In genomic region chr8:87822175-87822574, GRCm38 (mm10) we compare ENCODE assay signal across 11 mouse cellular contexts.
DNase-seq lines count a peak whose midpoint lies in the region; ATAC-seq and TF ChIP-seq lines count a peak whose summit lies in the region.
"Had no signal": no experiment of that assay in that cellular context is flagged by ENCODE, and none has a peak within 500 bp of the region (broad histone marks: within the 10 kb centered on the region; RNA-seq: fewer than 3 reads in every experiment).

No protein-coding gene starts in this region.

- 46% methylated on average over 11 of the region's 11 CpGs for WGBS in kidney, embryonic 14.5 days
- WGBS in forebrain, embryonic 11.5 days, result 35% methylated on average over 11 of the region's 11 CpGs
- 16% methylated on average over 11 of the region's 11 CpGs for WGBS in limb, embryonic 14.5 days

- H3K36me3 ChIP-seq in kidney, embryonic 14.5 days (ENCODE audit: control insufficient read depth, insufficient read depth, low read length), result no peaks in the 10 kb centered on the region
- no peaks in the 10 kb centered on the region for H3K36me3 ChIP-seq in forebrain, embryonic 11.5 days (ENCODE audit: control insufficient read depth, insufficient read depth, low read length)
- H3K36me3 ChIP-seq in limb, embryonic 14.5 days (ENCODE audit: control insufficient read depth, insufficient read depth, low read length), result no peaks in the 10 kb centered on the region

- 0 out of 2 replicates have a peak overlapping the region, but pooled peaks have one; percentile 23 for H3K9ac ChIP-seq in kidney, embryonic 14.5 days (ENCODE audit: low read depth, low read length)
- peak overlapping the region; percentile 39 for H3K9ac ChIP-seq in forebrain, embryonic 11.5 days (ENCODE audit: low read length)
- peak overlapping the region; percentile 25; the same call in 1 of the 2 replicates for H3K9ac ChIP-seq in limb, embryonic 14.5 days (ENCODE audit: low read depth, low read length, severe bottlenecking)

- no peak overlapping the region for H3K4me3 ChIP-seq in kidney, embryonic 14.5 days (ENCODE audit: low read length)
- H3K4me3 ChIP-seq in forebrain, embryonic 11.5 days (ENCODE audit: low read depth, low read length), result no peak overlapping the region
- no peak overlapping the region for H3K4me3 ChIP-seq in limb, embryonic 14.5 days (replicated peaks; ENCODE audit: low read length)

- H3K27ac ChIP-seq in kidney, embryonic 14.5 days (ENCODE audit: low read depth, low read length), result no peak overlapping the region
- H3K27ac ChIP-seq in forebrain, embryonic 11.5 days (ENCODE audit: low read depth, low read length), result peak overlapping the region; percentile 68
- H3K27ac ChIP-seq in limb, embryonic 14.5 days (replicated peaks; ENCODE audit: low read depth, low read length), result peak overlapping the region; percentile 75

- H3K4me2 ChIP-seq in kidney, embryonic 14.5 days (replicated peaks; ENCODE audit: low read depth, low read length), result no peak overlapping the region
- H3K4me2 ChIP-seq in forebrain, embryonic 11.5 days (ENCODE audit: low read depth, low read length, severe bottlenecking), result peak overlapping the region; percentile 29
- peak overlapping the region; percentile 36 for H3K4me2 ChIP-seq in limb, embryonic 14.5 days (replicated peaks; ENCODE audit: low read depth, low read length, severe bottlenecking)

- peaks cover 16% of the 10 kb centered on the region for H3K4me1 ChIP-seq in kidney, embryonic 14.5 days (ENCODE audit: control insufficient read depth, insufficient read depth, low read length)
- peaks cover 23% of the 10 kb centered on the region for H3K4me1 ChIP-seq in forebrain, embryonic 11.5 days (replicated peaks; ENCODE audit: control insufficient read depth, insufficient read depth, low read length)
- peaks cover 36% of the 10 kb centered on the region for H3K4me1 ChIP-seq in limb, embryonic 14.5 days (ENCODE audit: control insufficient read depth, insufficient read depth, low read length)

- no peak for TF ChIP-seq POLR2A in limb, embryonic 14.5 days (IDR thresholded peaks at IDR 0.05; ENCODE audit: borderline replicate concordance, extremely low read depth, insufficient read depth, insufficient read length)

- H3K9me3 ChIP-seq in kidney, embryonic 14.5 days (ENCODE audit: control insufficient read depth, low read length), result no peaks in the 10 kb centered on the region
- H3K9me3 ChIP-seq in forebrain, embryonic 11.5 days (ENCODE audit: control insufficient read depth, low read length), result no peaks in the 10 kb centered on the region
- no peaks in the 10 kb centered on the region for H3K9me3 ChIP-seq in limb, embryonic 14.5 days (ENCODE audit: control insufficient read depth, low read length)

- ATAC-seq in kidney, embryonic 14.5 days (ENCODE audit: low FRiP score, low TSS enrichment), result no peak
- ATAC-seq in forebrain, embryonic 11.5 days (replicated peaks; ENCODE audit: low FRiP score), result peak; percentile 31
- peak; percentile 32 for ATAC-seq in limb, embryonic 14.5 days (ENCODE audit: low FRiP score, low read depth)
- ATAC-seq: intestine, postnatal 0 days had no signal

- H3K27me3 ChIP-seq in kidney, embryonic 14.5 days (ENCODE audit: control insufficient read depth, insufficient read depth, low read length), result no peaks in the 10 kb centered on the region
- H3K27me3 ChIP-seq in forebrain, embryonic 11.5 days (ENCODE audit: control insufficient read depth, insufficient read depth, low read length), result no peaks in the 10 kb centered on the region
- no peaks in the 10 kb centered on the region for H3K27me3 ChIP-seq in limb, embryonic 14.5 days (ENCODE audit: control insufficient read depth, insufficient read depth, low read length)

- no peak for DNase-seq in kidney, adult 8-10 months
- DNase-seq in embryo, embryonic 11 days, result peak; percentile 61
- no peak for DNase-seq in forebrain, embryonic 11.5 days (ENCODE audit: low spot score)
- DNase-seq in limb, embryonic 14.5 days (ENCODE audit: low spot score), result peak; percentile 61
- DNase-seq in liver, result no peak
- DNase-seq in cerebellum, postnatal 4 days (ENCODE audit: low spot score in 2 of 2), result no peak
- DNase-seq: cerebellum, adult 18-20 months; right cerebral cortex, postnatal 25 days; thymus, postnatal 25 days had no signal

Comparison
In these comparisons a context has a peak if more than half of its experiments do, and no peak if none do; other contexts are left out.
1. DNase-seq: peak in embryo, embryonic 11 days (single experiment) and limb, embryonic 14.5 days (single experiment); none in kidney, adult 8-10 months (0 of 2), forebrain, embryonic 11.5 days (single experiment), liver (single experiment) and cerebellum, postnatal 4 days (0 of 2).
2. Peak in every context shown above with its lines, with median percentiles within 50 percentile points of each other: H3K9ac ChIP-seq.